Mouse (Mus musculus): ENCODE results near the gene Cul7. TPM values are rescaled to one million over a fixed set of nuclear protein-coding genes. Genes with fewer than 3 reads are reported as not detected.

The Cul7 gene
- total and polyA plus RNA-seq, 2 experiments from 2014 or later = 20.6 to 95.5 TPM

DNA sequence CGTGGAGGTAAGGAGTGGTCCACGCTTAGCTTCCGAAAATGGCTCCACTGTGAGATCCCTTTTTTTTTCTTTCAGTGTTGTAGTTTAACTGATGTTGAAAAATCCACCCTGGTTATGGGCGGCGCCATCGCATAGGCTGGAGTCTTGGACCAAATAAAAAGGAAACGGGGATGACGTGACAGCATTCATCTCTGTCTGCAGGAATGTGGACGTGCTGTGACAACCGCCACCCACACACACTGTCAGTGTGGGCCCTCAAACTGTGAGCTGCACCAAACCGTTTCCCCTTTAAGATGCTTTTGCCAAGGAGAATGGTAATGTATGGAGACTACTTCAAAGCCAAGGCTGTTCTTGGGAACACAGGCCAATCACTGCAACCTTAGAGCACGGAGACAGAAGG, 44.1 kb upstream of the Cul7 start:
- DNase-seq (ENCODE audit: low spot score) (no peak), ATAC-seq (ENCODE audit: insufficient read depth, low read depth) (no peak)
- Histone ChIP-seq H3K36me3 (replicated peaks; ENCODE audit: control insufficient read depth, insufficient read depth, low read length) (no peaks in the 10 kb centered on the region), H3K9ac (replicated peaks; ENCODE audit: low read depth, low read length) (no peak overlapping the region), H3K4me3 (ENCODE audit: low read depth, low read length) (no peak overlapping the region), H3K4me1 (ENCODE audit: control insufficient read depth, insufficient read depth) (0 out of 2 replicates have a peak, but pooled peaks cover 4% of the 10 kb centered on the region), H3K27ac (ENCODE audit: low read depth) (no peak overlapping the region), H3K9me3 (replicated peaks; ENCODE audit: control insufficient read depth, low read length) (no peaks in the 10 kb centered on the region), H3K4me2 (ENCODE audit: low read depth, low read length) (no peak overlapping the region), H3K27me3 (ENCODE audit: control insufficient read depth, insufficient read depth, low read length) (no peaks in the 10 kb centered on the region)
- TF ChIP-seq CTCF (IDR thresholded peaks at IDR 0.05; ENCODE audit: low read depth) (no peak), EP300 (IDR thresholded peaks at IDR 0.05; ENCODE audit: low read depth) (no peak)
- 72% methylated on average over 12 of the region's 12 CpGs for WGBS

DNA sequence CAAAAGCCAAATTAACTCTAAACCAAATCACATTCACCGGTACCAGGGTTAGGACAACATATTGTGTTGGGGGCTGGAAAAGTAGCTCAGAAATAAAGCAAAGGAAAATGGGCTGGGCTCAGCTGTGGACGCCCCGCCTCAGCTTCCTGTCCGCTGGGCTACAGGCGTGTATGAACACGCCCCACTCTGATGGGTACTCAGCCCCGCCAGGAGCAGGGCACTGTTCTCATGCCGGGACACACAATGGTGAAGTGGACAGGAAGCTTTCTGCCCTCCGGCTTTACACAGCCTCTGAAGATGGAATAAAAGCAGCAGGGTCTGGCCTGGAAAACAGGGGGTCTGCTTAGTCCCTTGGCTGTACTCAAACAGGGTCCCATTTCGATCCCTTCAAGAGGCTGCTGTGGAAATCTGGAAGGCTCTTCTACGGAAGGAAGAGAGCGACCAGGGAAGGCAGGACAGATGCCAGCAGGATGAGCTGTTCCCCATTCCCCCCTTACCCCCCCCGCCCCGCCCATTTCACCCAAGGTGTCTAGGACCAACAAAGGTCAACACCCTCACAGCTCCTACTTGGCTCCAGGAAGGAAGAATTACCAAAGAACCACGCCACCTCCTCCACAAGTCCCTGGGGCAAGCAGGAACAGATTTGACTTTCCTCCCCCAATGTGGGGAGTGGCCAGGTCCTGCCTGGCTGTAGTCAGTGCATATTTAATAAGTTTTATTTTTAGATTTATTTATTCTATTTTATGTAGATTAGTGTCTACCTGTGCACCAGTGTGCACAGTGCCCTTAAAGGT, 40.2 kb upstream of the Cul7 start:
- ATAC-seq (ENCODE audit: insufficient read depth, low read depth) = peak; percentile 71
- TF ChIP-seq EP300 (IDR thresholded peaks at IDR 0.05; ENCODE audit: low read depth) = no peak
- H3K36me3 ChIP-seq (replicated peaks; ENCODE audit: control insufficient read depth, insufficient read depth, low read length) = no peaks in the 10 kb centered on the region

GRCm38 (mm10) chr17:46611316-46611715, 38.8 kb upstream of the Cul7 start:
- H3K36me3 ChIP-seq (replicated peaks; ENCODE audit: control insufficient read depth, insufficient read depth, low read length) = no peaks in the 10 kb centered on the region
- no peak overlapping the region for H3K9ac ChIP-seq (replicated peaks; ENCODE audit: low read depth, low read length)
- no peak overlapping the region for H3K27ac ChIP-seq (ENCODE audit: low read depth)
- H3K9me3 ChIP-seq (replicated peaks; ENCODE audit: control insufficient read depth, low read length) = no peaks in the 10 kb centered on the region
- WGBS = 92% methylated on average over 6 of the region's 6 CpGs
- peaks cover 19% of the 10 kb centered on the region; the same call in 1 of the 2 replicates for H3K4me1 ChIP-seq (ENCODE audit: control insufficient read depth, insufficient read depth)
- ATAC-seq (ENCODE audit: insufficient read depth, low read depth) (no peak), DNase-seq (ENCODE audit: low spot score) (no peak)
- H3K4me2 ChIP-seq (ENCODE audit: low read depth, low read length) = no peak overlapping the region
- H3K27me3 ChIP-seq (ENCODE audit: control insufficient read depth, insufficient read depth, low read length) = no peaks in the 10 kb centered on the region
- TF ChIP-seq EP300 (IDR thresholded peaks at IDR 0.05; ENCODE audit: low read depth) = no peak
- TF ChIP-seq CTCF (IDR thresholded peaks at IDR 0.05; ENCODE audit: low read depth) = no peak
- no peak overlapping the region for H3K4me3 ChIP-seq (ENCODE audit: low read depth, low read length)

More for the DNA sequence above, 40.2 kb upstream of the Cul7 start:
- WGBS = 50% methylated on average over 15 of the region's 15 CpGs
- no peaks in the 10 kb centered on the region for H3K27me3 ChIP-seq (ENCODE audit: control insufficient read depth, insufficient read depth, low read length)
- DNase-seq (ENCODE audit: low spot score) = no peak
- no peaks in the 10 kb centered on the region for H3K9me3 ChIP-seq (replicated peaks; ENCODE audit: control insufficient read depth, low read length)
- peak overlapping the region; percentile 69 for H3K27ac ChIP-seq (ENCODE audit: low read depth)
- H3K4me3 ChIP-seq (ENCODE audit: low read depth, low read length) = peak overlapping the region; percentile 9; the same call in 1 of the 2 replicates
- peaks cover 19% of the 10 kb centered on the region; the same call in 1 of the 2 replicates for H3K4me1 ChIP-seq (ENCODE audit: control insufficient read depth, insufficient read depth)
- no peak overlapping the region for H3K9ac ChIP-seq (replicated peaks; ENCODE audit: low read depth, low read length)
- H3K4me2 ChIP-seq (ENCODE audit: low read depth, low read length) = peak overlapping the region; percentile 50

GRCm38 (mm10) chr17:46612189-46612588, 37.9 kb upstream of the Cul7 start:
- no peak overlapping the region for H3K4me2 ChIP-seq (ENCODE audit: low read depth, low read length)
- no peaks in the 10 kb centered on the region for H3K9me3 ChIP-seq (replicated peaks; ENCODE audit: control insufficient read depth, low read length)
- no peak overlapping the region for H3K27ac ChIP-seq (ENCODE audit: low read depth)
- TF ChIP-seq CTCF (IDR thresholded peaks at IDR 0.05; ENCODE audit: low read depth) (no peak), EP300 (IDR thresholded peaks at IDR 0.05; ENCODE audit: low read depth) (no peak)
- ATAC-seq (ENCODE audit: insufficient read depth, low read depth) (no peak), DNase-seq (ENCODE audit: low spot score) (no peak)
- H3K4me1 ChIP-seq (ENCODE audit: control insufficient read depth, insufficient read depth) = peaks cover 23% of the 10 kb centered on the region
- no peaks in the 10 kb centered on the region for H3K27me3 ChIP-seq (ENCODE audit: control insufficient read depth, insufficient read depth, low read length)
- no peaks in the 10 kb centered on the region for H3K36me3 ChIP-seq (replicated peaks; ENCODE audit: control insufficient read depth, insufficient read depth, low read length)
- no peak overlapping the region for H3K4me3 ChIP-seq (ENCODE audit: low read depth, low read length)
- 48% methylated on average over 2 of the region's 2 CpGs for WGBS
- H3K9ac ChIP-seq (replicated peaks; ENCODE audit: low read depth, low read length) = no peak overlapping the region

- Histone ChIP-seq H3K9ac (replicated peaks; ENCODE audit: low read depth, low read length) (no peak overlapping the region; the same call in 1 of the 2 replicates), H3K4me3 (ENCODE audit: low read depth, low read length) (no peak overlapping the region), H3K9me3 (replicated peaks; ENCODE audit: control insufficient read depth, low read length) (no peaks in the 10 kb centered on the region), H3K4me2 (ENCODE audit: low read depth, low read length) (no peak overlapping the region), H3K36me3 (replicated peaks; ENCODE audit: control insufficient read depth, insufficient read depth, low read length) (no peaks in the 10 kb centered on the region), H3K27me3 (ENCODE audit: control insufficient read depth, insufficient read depth, low read length) (no peaks in the 10 kb centered on the region), H3K27ac (ENCODE audit: low read depth) (no peak overlapping the region), H3K4me1 (ENCODE audit: control insufficient read depth, insufficient read depth) (peaks cover 29% of the 10 kb centered on the region)
- ATAC-seq (ENCODE audit: insufficient read depth, low read depth) = no peak
- TF ChIP-seq EP300 (IDR thresholded peaks at IDR 0.05; ENCODE audit: low read depth) = no peak
- TF ChIP-seq CTCF (IDR thresholded peaks at IDR 0.05; ENCODE audit: low read depth) = no peak
- DNase-seq (ENCODE audit: low spot score) = no peak
- 27% methylated on average over 4 of the region's 4 CpGs for WGBS
Measured at GRCm38 (mm10) chr17:46612820-46613219, 37.3 kb upstream of the Cul7 start.

Measured in heart, postnatal 0 days (tissue).